Mouse (Mus musculus): ENCODE data around the gene Flt1. TPM values are rescaled to one million over a fixed set of nuclear protein-coding genes. Genes with fewer than 3 reads are reported as not detected.
"Not testable (repeated sequence)": the region's sequence is repeated elsewhere in the genome, so short reads cannot be mapped to it uniquely, and the experiment has no call there.

Flt1 gene
- polyA plus RNA-seq, 1 experiment from 2014 or later: 19.0 TPM

DNA sequence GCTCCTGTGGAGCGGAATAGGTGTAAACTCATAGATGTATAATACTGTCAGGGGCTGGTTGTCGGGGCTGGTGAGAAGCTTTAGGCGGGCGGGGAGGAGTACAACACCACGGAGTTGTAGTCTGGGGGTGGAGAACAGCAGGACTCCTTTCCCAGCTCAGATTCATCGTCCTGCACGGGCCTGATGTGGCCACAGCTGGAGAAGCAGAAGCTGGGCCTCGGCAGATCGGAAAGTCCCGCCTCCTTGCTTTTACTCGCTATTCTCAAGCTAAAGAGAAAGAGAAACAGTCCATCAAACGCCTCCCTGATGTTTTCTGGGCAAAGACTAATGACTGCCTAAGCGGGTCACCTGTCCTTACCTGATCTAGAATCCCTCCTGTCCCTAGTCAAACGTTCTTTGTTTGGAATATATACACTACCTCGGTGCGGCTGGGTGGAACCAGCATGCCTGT is 161.6 kb downstream of the Flt1 start:
- H3K9me3 ChIP-seq: no peaks in the 10 kb centered on the region
- 27% methylated on average over 16 of the region's 16 CpGs for WGBS
- no peak overlapping the region for H3K27ac ChIP-seq
- H3K4me1 ChIP-seq: no peaks in the 10 kb centered on the region
- ATAC-seq (ENCODE audit: borderline replicate concordance, extremely low read depth, low FRiP score, low TSS enrichment): 0 out of 2 replicates have a peak, but pooled peaks have one; percentile 23
- H3K4me2 ChIP-seq: peak overlapping the region; percentile 49
- no peak overlapping the region for H3K9ac ChIP-seq
- no peaks in the 10 kb centered on the region for H3K36me3 ChIP-seq
- H3K27me3 ChIP-seq: no peaks in the 10 kb centered on the region
- peak overlapping the region; percentile 8 for H3K4me3 ChIP-seq

DNA sequence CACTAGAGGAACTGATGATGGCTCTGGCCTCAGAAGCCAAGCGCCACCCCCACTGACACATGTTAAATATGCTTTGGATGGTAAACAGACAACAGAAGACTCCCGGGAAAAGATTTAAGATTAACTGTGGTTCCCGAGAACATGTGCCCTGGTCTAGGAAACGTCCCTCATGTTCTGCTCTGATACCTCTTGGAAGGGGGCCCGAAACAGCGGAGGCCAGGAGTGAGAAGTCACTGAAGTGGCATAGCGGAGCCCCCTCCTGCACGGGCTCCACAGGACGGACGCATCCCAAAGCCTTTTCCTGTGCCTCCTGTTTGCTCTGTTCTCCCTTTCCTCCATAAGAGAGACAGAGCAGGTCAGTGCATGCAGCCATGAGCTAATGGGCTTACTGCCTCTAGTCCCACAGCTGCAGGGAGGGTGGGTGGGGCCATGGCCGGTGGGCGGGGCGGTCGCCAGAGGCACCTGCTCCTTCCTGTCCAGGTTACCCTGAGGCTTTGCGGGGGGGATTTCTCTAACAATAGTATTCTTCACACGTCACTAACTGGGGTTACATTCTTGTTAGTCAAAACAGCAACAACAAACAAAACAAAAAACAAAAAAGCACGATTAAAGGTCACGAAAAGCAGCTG is 162.2 kb downstream of the Flt1 start:
- peak overlapping the region; percentile 49 for H3K4me2 ChIP-seq
- WGBS: 54% methylated on average over 18 of the region's 18 CpGs
- H3K27me3 ChIP-seq: no peaks in the 10 kb centered on the region
- no peaks in the 10 kb centered on the region for H3K9me3 ChIP-seq
- H3K36me3 ChIP-seq: no peaks in the 10 kb centered on the region
- H3K4me1 ChIP-seq: no peaks in the 10 kb centered on the region
- H3K9ac ChIP-seq: no peak overlapping the region
- ATAC-seq (ENCODE audit: borderline replicate concordance, extremely low read depth, low FRiP score, low TSS enrichment): peak; percentile 59; the same call in 1 of the 2 replicates
- peak overlapping the region; percentile 8 for H3K4me3 ChIP-seq
- H3K27ac ChIP-seq: no peak overlapping the region

DNA sequence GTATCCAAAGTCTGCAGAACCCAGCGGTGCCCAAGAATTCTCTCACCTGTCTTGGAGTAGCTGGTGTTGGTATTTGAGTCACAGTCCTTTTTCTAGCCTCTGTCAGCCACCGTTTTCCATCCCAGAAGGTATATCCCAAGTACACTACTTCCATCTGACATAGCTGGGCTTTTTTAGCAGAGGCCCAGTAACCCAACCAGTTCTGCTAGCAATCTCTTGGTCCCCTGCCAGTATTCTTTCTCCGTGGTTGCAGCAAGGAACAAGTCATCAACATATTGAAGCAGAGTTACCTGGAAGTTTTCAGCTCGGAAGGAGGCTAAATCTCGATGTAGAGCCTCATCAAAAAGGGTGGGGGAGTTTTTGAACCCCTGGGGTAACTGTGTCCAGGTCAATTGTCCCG is 168.2 kb downstream of the Flt1 start:
- ATAC-seq (ENCODE audit: borderline replicate concordance, extremely low read depth, low FRiP score, low TSS enrichment); H3K9ac ChIP-seq; H3K27ac ChIP-seq; H3K36me3 ChIP-seq; H3K9me3 ChIP-seq; H3K4me3 ChIP-seq; H3K4me1 ChIP-seq; H3K27me3 ChIP-seq; H3K4me2 ChIP-seq: not testable (repeated sequence)
- 63% methylated on average over 6 of the region's 6 CpGs for WGBS

DNA sequence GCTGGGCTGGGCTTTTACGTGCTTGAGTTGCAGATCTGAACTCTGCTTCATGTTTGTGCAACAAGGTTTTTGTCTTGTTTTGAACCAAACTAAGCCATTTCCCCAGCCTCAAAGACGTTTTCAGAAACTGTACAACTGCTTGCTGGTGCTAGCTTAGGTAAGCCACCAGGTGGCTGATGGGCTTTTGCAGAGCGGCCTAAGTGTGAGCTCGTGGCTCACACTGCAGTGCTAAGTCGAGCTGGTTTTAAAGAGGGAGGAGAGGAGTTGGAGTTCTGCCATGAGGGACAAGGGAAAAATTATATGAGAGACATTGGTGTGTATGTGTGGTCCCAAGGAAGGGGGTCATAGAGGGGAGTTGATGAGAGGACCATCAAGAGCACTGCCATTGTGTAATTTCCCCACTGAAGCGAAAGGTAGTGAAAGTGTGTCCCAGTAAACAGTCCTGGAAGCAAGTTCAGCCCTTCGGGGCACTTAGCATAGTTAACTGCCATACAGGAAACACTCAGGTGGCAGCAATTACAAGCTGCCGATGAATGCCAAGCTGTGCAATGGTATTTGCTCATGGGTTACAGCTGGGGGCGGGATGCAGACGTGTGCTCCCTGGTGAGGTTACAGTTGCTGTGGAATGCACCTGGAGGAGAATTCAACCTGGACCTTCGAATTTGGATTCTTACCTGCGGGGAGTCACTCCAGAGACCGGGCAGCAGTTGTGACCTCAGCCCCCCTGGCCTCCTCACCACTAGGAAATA is 173.8 kb downstream of the Flt1 start:
- no peak overlapping the region for H3K4me3 ChIP-seq
- H3K9me3 ChIP-seq: no peaks in the 10 kb centered on the region
- peaks cover 4% of the 10 kb centered on the region; the same call in 1 of the 2 replicates for H3K4me1 ChIP-seq
- peak overlapping the region; percentile 53 for H3K27ac ChIP-seq
- peaks cover 32% of the 10 kb centered on the region for H3K36me3 ChIP-seq
- H3K9ac ChIP-seq: no peak overlapping the region
- 67% methylated on average over 13 of the region's 13 CpGs for WGBS
- no peaks in the 10 kb centered on the region for H3K27me3 ChIP-seq
- H3K4me2 ChIP-seq: no peak overlapping the region
- ATAC-seq (ENCODE audit: borderline replicate concordance, extremely low read depth, low FRiP score, low TSS enrichment): peak; percentile 74

DNA sequence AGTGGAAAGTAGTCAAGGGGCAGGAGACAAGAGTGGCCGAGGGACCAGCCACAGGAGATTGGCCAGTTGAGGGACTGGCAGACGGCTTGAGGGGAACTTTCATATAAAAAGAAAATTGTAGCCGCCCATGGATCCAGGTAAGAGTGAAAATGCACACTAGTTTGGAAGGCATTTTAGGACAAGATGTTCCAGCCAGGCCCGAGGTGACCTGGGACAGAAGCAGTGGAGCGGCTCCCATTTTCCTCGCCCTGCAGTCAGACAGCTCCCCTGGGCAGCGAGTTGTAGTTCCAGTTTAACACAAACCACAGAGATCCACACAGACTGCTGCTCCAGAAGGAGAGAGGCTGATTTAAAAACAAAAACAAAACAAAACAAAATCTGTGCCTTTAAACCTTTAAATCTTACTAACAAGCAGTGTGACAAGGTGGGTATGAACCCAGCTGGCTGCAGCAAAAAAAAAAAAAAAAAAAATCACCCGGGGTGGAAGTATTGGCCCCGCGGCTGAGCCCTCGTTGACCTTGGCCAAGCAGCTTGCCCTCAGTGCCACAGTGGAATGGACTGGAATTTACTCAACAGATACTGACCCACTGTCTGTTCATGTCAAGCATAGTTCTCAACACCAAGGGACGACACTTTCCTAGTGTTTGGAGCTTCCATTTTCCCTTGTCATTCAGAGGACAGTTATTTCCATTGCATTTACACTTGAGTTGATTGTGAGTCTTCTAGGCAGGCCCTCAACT is 176.6 kb downstream of the Flt1 start:
- H3K9ac ChIP-seq: no peak overlapping the region
- H3K36me3 ChIP-seq: peaks cover 48% of the 10 kb centered on the region
- WGBS: 83% methylated on average over 12 of the region's 12 CpGs
- ATAC-seq (ENCODE audit: borderline replicate concordance, extremely low read depth, low FRiP score, low TSS enrichment): no peak
- H3K4me1 ChIP-seq: peaks cover 4% of the 10 kb centered on the region; the same call in 1 of the 2 replicates
- no peak overlapping the region for H3K4me2 ChIP-seq
- H3K27ac ChIP-seq: no peak overlapping the region
- no peaks in the 10 kb centered on the region for H3K9me3 ChIP-seq
- no peaks in the 10 kb centered on the region for H3K27me3 ChIP-seq
- H3K4me3 ChIP-seq: no peak overlapping the region

DNA sequence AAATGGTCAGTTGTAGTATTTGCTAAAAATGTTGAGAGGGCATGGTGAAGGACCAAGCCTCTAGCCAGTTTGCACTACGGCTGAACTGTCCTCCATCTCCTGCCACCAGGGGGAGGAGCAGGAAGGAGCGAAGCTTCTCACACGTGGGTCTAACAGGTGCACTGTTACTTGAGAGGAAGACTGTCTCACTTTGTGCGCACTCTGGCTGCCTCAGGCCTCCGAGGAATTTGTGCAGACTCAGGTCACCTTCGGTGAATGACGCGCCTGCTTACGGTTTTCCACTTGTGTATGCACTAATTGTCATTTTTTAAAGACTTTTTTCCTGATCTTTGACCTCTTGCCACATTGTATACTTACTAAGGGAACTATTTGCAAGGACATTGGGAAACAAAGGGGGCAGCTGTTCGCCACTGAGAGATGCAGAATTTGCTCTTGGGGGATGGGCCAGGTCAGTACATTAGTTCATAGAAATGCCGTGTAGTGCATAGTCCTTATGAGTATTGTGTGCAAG is 180.0 kb downstream of the Flt1 start:
- no peak overlapping the region for H3K27ac ChIP-seq
- H3K4me3 ChIP-seq: no peak overlapping the region
- ATAC-seq (ENCODE audit: borderline replicate concordance, extremely low read depth, low FRiP score, low TSS enrichment): no peak
- H3K27me3 ChIP-seq: no peaks in the 10 kb centered on the region
- peaks cover 70% of the 10 kb centered on the region for H3K36me3 ChIP-seq
- 56% methylated on average over 11 of the region's 11 CpGs for WGBS
- H3K4me2 ChIP-seq: no peak overlapping the region
- no peaks in the 10 kb centered on the region for H3K4me1 ChIP-seq
- H3K9me3 ChIP-seq: no peaks in the 10 kb centered on the region
- H3K9ac ChIP-seq: no peak overlapping the region

DNA sequence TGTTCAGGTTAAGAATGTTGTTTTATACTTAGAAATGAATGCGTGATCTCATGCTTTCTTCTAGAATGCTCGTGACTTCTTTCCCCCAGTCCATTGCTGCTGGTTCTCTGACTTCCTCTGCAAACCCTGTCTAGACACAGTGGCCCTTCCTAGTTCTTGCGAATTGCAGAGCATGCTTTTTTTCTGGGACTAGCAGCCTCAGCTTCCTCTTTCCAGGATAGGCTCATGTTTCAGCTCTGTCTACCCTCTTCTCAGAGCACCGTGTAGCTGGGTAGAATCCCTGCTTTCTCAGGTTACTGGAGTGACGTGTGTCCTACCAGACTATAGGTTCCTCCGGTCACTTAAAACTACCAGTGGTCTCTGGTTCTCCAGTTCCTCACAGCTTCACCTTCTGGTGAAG is 183.5 kb downstream of the Flt1 start:
- H3K36me3 ChIP-seq: peaks cover 64% of the 10 kb centered on the region

DNA sequence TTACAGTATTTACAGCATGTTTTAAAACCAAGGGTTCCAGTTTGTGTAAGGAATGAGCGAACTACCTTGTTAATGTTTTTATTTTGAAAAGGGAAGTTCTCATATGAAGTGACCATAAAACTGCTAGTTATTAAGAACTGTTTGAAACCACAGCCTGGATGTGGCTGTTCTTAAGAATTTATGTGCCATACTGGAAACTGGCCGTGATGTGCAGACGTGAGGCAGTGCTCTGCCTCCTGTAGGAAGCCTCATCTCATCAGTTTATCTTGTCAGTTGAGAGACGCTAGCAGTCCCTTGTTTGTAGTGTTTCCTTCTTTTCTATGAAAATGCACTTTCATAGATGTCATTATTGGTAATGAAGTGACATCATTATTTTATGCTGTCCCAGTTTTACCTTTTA is 186.0 kb downstream of the Flt1 start:
- Histone ChIP-seq H3K9ac (no peak overlapping the region), H3K36me3 (peaks cover 57% of the 10 kb centered on the region), H3K27ac (no peak overlapping the region), H3K27me3 (no peaks in the 10 kb centered on the region), H3K4me2 (no peak overlapping the region), H3K4me1 (no peaks in the 10 kb centered on the region), H3K9me3 (no peaks in the 10 kb centered on the region), H3K4me3 (no peak overlapping the region)
- 88% methylated on average over 4 of the region's 4 CpGs for WGBS
- ATAC-seq (ENCODE audit: borderline replicate concordance, extremely low read depth, low FRiP score, low TSS enrichment): no peak

More for the DNA sequence above, 183.5 kb downstream of the Flt1 start:
- Histone ChIP-seq H3K27me3 (no peaks in the 10 kb centered on the region), H3K4me1 (no peaks in the 10 kb centered on the region), H3K27ac (no peak overlapping the region), H3K9me3 (no peaks in the 10 kb centered on the region), H3K4me2 (no peak overlapping the region), H3K4me3 (no peak overlapping the region), H3K9ac (no peak overlapping the region)
- WGBS: 78% methylated on average over 6 of the region's 6 CpGs
- no peak for ATAC-seq (ENCODE audit: borderline replicate concordance, extremely low read depth, low FRiP score, low TSS enrichment)

DNA sequence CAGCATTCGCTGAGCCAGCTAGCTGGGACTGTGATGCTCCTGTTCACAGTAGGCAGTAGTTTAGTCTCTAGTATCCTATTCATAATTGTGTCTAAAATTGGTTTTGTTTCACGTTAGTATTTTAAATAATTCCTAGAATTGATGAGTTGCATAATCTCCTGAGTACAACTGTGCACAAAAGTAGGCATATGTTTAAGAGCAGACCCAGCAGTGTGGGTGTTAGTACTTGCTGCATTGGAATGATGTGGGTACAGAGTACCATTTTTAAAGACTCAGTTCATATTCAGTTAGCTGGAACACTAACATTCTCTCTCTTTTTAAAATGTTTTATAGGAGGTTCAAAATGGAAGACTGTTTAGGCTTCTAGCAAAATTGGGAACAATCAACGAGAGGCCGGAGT is 186.4 kb downstream of the Flt1 start:
- Histone ChIP-seq H3K9ac (no peak overlapping the region), H3K4me1 (no peaks in the 10 kb centered on the region), H3K4me2 (no peak overlapping the region), H3K9me3 (no peaks in the 10 kb centered on the region), H3K27me3 (no peaks in the 10 kb centered on the region), H3K36me3 (peaks cover 57% of the 10 kb centered on the region), H3K4me3 (no peak overlapping the region), H3K27ac (no peak overlapping the region)
- 92% methylated on average over 4 of the region's 4 CpGs for WGBS
- ATAC-seq (ENCODE audit: borderline replicate concordance, extremely low read depth, low FRiP score, low TSS enrichment): no peak

DNA sequence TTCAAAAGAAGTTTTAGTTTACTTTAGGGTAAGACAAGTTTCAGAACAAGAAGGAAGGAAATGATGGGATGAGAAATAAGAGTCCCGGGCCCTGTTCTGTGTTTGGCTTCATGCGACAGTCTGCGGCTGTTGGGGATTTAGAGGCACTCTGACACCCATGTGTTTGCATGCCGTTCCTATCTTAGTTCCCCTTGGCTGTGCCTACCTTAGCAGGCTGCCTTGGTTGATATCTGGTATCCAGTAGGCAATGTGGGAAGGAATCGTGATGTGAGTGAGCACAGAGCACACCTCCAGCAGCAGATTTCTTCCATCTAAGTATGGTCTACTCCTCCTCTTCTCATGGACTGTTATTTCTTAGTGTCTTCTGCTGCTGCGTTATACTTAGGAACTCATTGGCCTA is 193.8 kb downstream of the Flt1 start:
- 90% methylated on average over 6 of the region's 6 CpGs for WGBS
- peaks cover 32% of the 10 kb centered on the region; the same call in 1 of the 2 replicates for H3K36me3 ChIP-seq
- H3K4me2 ChIP-seq: no peak overlapping the region

DNA sequence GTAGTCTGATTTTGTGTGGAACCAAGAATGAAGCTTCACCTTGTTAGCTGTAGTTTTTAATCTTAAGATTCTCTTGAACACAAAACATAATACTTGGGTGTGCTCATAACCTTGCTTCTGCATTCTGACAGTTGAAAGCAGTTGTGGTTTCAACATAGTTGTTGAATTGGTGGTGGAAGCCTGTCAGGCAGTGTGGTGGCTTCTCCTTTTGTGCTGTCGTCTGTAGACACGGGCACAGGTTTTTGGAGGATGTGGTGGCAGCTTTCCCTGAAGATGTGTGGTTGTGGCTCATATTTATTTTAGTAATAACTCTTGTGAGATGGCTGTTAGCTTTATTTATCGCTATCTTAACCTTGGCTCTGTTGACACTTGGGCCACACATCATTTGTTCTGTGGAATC is 198.0 kb downstream of the Flt1 start:
- Histone ChIP-seq H3K27ac (no peak overlapping the region), H3K4me1 (no peaks in the 10 kb centered on the region), H3K9me3 (no peaks in the 10 kb centered on the region), H3K9ac (no peak overlapping the region), H3K36me3 (peaks cover 44% of the 10 kb centered on the region), H3K27me3 (no peaks in the 10 kb centered on the region), H3K4me3 (no peak overlapping the region), H3K4me2 (no peak overlapping the region)
- WGBS: 88% methylated on average over 3 of the region's 3 CpGs
- ATAC-seq (ENCODE audit: borderline replicate concordance, extremely low read depth, low FRiP score, low TSS enrichment): no peak

More for the DNA sequence above, 193.8 kb downstream of the Flt1 start:
- no peak overlapping the region for H3K27ac ChIP-seq
- H3K9me3 ChIP-seq: no peaks in the 10 kb centered on the region
- H3K9ac ChIP-seq: no peak overlapping the region
- no peaks in the 10 kb centered on the region for H3K27me3 ChIP-seq
- H3K4me1 ChIP-seq: no peaks in the 10 kb centered on the region
- H3K4me3 ChIP-seq: no peak overlapping the region
- no peak for ATAC-seq (ENCODE audit: borderline replicate concordance, extremely low read depth, low FRiP score, low TSS enrichment)

DNA sequence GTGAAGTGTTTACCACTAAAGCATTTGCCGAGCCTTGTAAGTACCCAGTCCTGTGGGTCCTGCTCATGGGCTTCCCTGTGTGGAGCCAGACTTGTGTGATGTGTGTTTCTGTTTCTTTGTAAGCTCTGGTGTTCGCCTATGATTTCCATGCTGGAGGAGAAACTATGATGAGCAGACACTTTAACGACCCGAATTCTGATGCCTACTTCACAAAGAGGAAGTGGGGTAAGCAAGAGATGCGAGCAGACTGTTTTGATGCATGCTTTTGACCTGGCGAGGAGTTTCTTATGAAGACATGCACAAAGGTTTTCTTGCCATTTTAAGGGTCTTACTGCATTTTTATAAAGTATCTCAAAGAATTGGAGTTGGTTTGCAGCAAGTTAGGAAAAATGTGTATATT is 198.8 kb downstream of the Flt1 start:
- no peak overlapping the region for H3K4me3 ChIP-seq
- H3K4me2 ChIP-seq: no peak overlapping the region
- H3K27ac ChIP-seq: no peak overlapping the region
- H3K9me3 ChIP-seq: no peaks in the 10 kb centered on the region
- no peak for ATAC-seq (ENCODE audit: borderline replicate concordance, extremely low read depth, low FRiP score, low TSS enrichment)
- H3K9ac ChIP-seq: no peak overlapping the region
- no peaks in the 10 kb centered on the region for H3K4me1 ChIP-seq
- H3K36me3 ChIP-seq: peaks cover 46% of the 10 kb centered on the region
- H3K27me3 ChIP-seq: no peaks in the 10 kb centered on the region
- 86% methylated on average over 6 of the region's 6 CpGs for WGBS

Measured in lung, embryonic 15.5 days (tissue).